ENCODE assay signal across 9 mouse cellular contexts in genomic region chr13:57269614-57270013, GRCm38 (mm10).
DNase-seq lines count a peak whose midpoint lies in the region; ATAC-seq and TF ChIP-seq lines count a peak whose summit lies in the region.
"Had no signal": no experiment of that assay in that cellular context is flagged by ENCODE, and none has a peak within 500 bp of the region (broad histone marks: within the 10 kb centered on the region; RNA-seq: fewer than 3 reads in every experiment).

No protein-coding gene starts in this region.

- WGBS in midbrain, embryonic 14.5 days, result 12% methylated on average over 8 of the region's 8 CpGs

- DNase-seq in gastrocnemius, postnatal 14 days, result peak; percentile 21
- DNase-seq in gastrocnemius, adult 8-10 months (ENCODE audit: low spot score in 2 of 2), result no peak
- DNase-seq in ES-E14 (ENCODE audit: low read depth, low spot score), result peak; percentile 69
- DNase-seq in embryo, embryonic 10.5 days (ENCODE audit: low spot score), result peak; percentile 89
- peak; percentile 45 for DNase-seq in heart, postnatal 4 days
- peak; percentile 36 for DNase-seq in layer of hippocampus, postnatal 14 days (ENCODE audit: low spot score in 2 of 2)
- peak; percentile 92 for DNase-seq in midbrain, embryonic 14.5 days
- DNase-seq in spleen, adult 18-20 months, result no peak

- no peak overlapping the region for H3K27ac ChIP-seq in ES-E14 (ENCODE audit: insufficient read depth, low read depth, low read length, poor library complexity, severe bottlenecking)
- no peak overlapping the region for H3K27ac ChIP-seq in midbrain, embryonic 14.5 days (replicated peaks; ENCODE audit: low read depth, low read length)
- H3K27ac ChIP-seq: limb, embryonic 15.5 days had no signal

- no peak overlapping the region for H3K9ac ChIP-seq in ES-E14 (ENCODE audit: insufficient read depth, low read depth, low read length, poor library complexity, severe bottlenecking)
- H3K9ac ChIP-seq in midbrain, embryonic 14.5 days (replicated peaks; ENCODE audit: low read length), result no peak overlapping the region
- H3K9ac ChIP-seq: limb, embryonic 15.5 days had no signal

- no peaks in the 10 kb centered on the region for H3K4me1 ChIP-seq in ES-E14 (ENCODE audit: control insufficient read depth in 2 of 2, insufficient read depth in 2 of 2, low read length in 2 of 2, poor library complexity in 1 of 2)
- no peaks in the 10 kb centered on the region for H3K4me1 ChIP-seq in midbrain, embryonic 14.5 days (ENCODE audit: control insufficient read depth, insufficient read depth, low read length)
- H3K4me1 ChIP-seq: limb, embryonic 15.5 days had no signal

- in situ Hi-C loops in ES-E14 (cut with MboI; ENCODE audit: low sequenced_read_pairs in 2 of 2, unreplicated experiment in 2 of 2), result loop anchor here (10.0 to 25.0 kb wide), 2 partner anchors 455 to 782 kb away; partner anchors contain the start of gene Il9 (in 1 of the 2)

- intact Hi-C loops in gastrocnemius, postnatal 14 days (cut with DNase I; ENCODE audit: low total_unique reads), result loop anchor here (10.0 kb wide), 1 partner anchor 795 kb away; no protein-coding TSS in a partner anchor

- no peaks in the 10 kb centered on the region for H3K27me3 ChIP-seq in midbrain, embryonic 14.5 days (ENCODE audit: control insufficient read depth, insufficient read depth, low read length)
- H3K27me3 ChIP-seq: limb, embryonic 15.5 days had no signal

- H3K4me2 ChIP-seq in midbrain, embryonic 14.5 days (ENCODE audit: low read length), result no peak overlapping the region
- H3K4me2 ChIP-seq: limb, embryonic 15.5 days had no signal

- no peaks in the 10 kb centered on the region for H3K36me3 ChIP-seq in ES-E14 (ENCODE audit: control insufficient read depth, insufficient read depth, low read length, poor library complexity, severe bottlenecking)
- no peaks in the 10 kb centered on the region for H3K36me3 ChIP-seq in midbrain, embryonic 14.5 days (ENCODE audit: control insufficient read depth, insufficient read depth, low read length)
- H3K36me3 ChIP-seq: limb, embryonic 15.5 days had no signal

- no peak; the same call in 1 of the 2 replicates for ATAC-seq in midbrain, embryonic 14.5 days (ENCODE audit: low FRiP score, low TSS enrichment)

- H3K9me3 ChIP-seq in ES-E14 (ENCODE audit: control insufficient read depth, insufficient read depth, low read depth, low read length), result no peaks in the 10 kb centered on the region
- H3K9me3 ChIP-seq in midbrain, embryonic 14.5 days (ENCODE audit: control insufficient read depth, low read length), result no peaks in the 10 kb centered on the region
- H3K9me3 ChIP-seq: limb, embryonic 15.5 days had no signal

- H3K4me3 ChIP-seq in ES-E14 (ENCODE audit: insufficient read depth in 1 of 2, low read depth in 1 of 2, low read length in 2 of 2, poor library complexity in 1 of 2, severe bottlenecking in 1 of 2), result 0 out of 4 replicates have a peak overlapping the region, but pooled peaks of 1 of the 2 experiments have one; percentile 17
- H3K4me3 ChIP-seq in midbrain, embryonic 14.5 days (replicated peaks; ENCODE audit: low read depth, low read length), result no peak overlapping the region
- H3K4me3 ChIP-seq: limb, embryonic 15.5 days had no signal

TF ChIP-seq in ES-E14, 5 proteins besides CTCF, POLR2A, EP300 and RAD21:
- TF ChIP-seq HCFC1 (IDR thresholded peaks at IDR 0.05; ENCODE audit: borderline replicate concordance, insufficient read depth, low read length) (no peak), MAFK (IDR thresholded peaks at IDR 0.05; ENCODE audit: insufficient read depth, low read depth, low read length) (no peak), ZC3H11A (IDR thresholded peaks at IDR 0.05; ENCODE audit: borderline replicate concordance, low read depth, low read length) (peak; percentile 95), ZNF384 (IDR thresholded peaks at IDR 0.05; ENCODE audit: low read depth, low read length) (no peak)

Comparison
In these comparisons a context has a peak if more than half of its experiments do, and no peak if none do; other contexts are left out.
1. DNase-seq: peak in gastrocnemius, postnatal 14 days (single experiment), ES-E14 (single experiment), embryo, embryonic 10.5 days (single experiment), heart, postnatal 4 days (single experiment), layer of hippocampus, postnatal 14 days (2 of 2) and midbrain, embryonic 14.5 days (single experiment); none in gastrocnemius, adult 8-10 months (0 of 2) and spleen, adult 18-20 months (0 of 2).